Mouse (Mus musculus) midbrain, embryonic 16.5 days (tissue): ENCODE results near the gene Tuba1c. TPM values are rescaled to one million over a fixed set of nuclear protein-coding genes. Genes with fewer than 3 reads are reported as not detected.
A peak's percentile ranks its signal among the peaks of the same experiment; 100 is the strongest.

Experiments used
- ATAC-seq: fragments of 200-750 bp; cut with Nextera tagmentation; 2 replicates; pipeline ENCODE4 v1.8.0; 2017; ENCODE audit warnings: moderate TSS enrichment
- H3K27ac ChIP-seq: fragments of 300-500 bp; sonication (generic); 2 replicates; pipeline ENCODE4 v1.5.1; 2014; ENCODE audit warnings: mild to moderate bottlenecking, low read length, mixed read lengths
- H3K27me3 ChIP-seq: fragments of 300-500 bp; sonication (generic); 2 replicates; pipeline ENCODE4 v1.6.1; 2014; ENCODE audit warnings: low read depth, low read length, mixed read lengths; ENCODE audit not compliant: control insufficient read depth, insufficient read depth
- H3K36me3 ChIP-seq: fragments of 300-500 bp; sonication (generic); 2 replicates; pipeline ENCODE4 v1.6.1; 2014; ENCODE audit warnings: mild to moderate bottlenecking, low read length, moderate library complexity, mixed read lengths; ENCODE audit not compliant: control insufficient read depth, insufficient read depth
- H3K4me1 ChIP-seq: fragments of 300-500 bp; sonication (generic); 2 replicates; pipeline ENCODE4 v1.6.1; 2014; ENCODE audit warnings: mild to moderate bottlenecking, low read length, mixed read lengths; ENCODE audit not compliant: control insufficient read depth, insufficient read depth
- H3K4me2 ChIP-seq: fragments of 300-500 bp; sonication (generic); 2 replicates; pipeline ENCODE4 v1.6.1; 2014; ENCODE audit warnings: mild to moderate bottlenecking, low read length, mixed read lengths
- H3K4me3 ChIP-seq: fragments of 300-500 bp; sonication (generic); 2 replicates; pipeline ENCODE4 v1.5.1; 2014; ENCODE audit warnings: low read depth, mild to moderate bottlenecking, low read length, moderate library complexity, mixed read lengths
- H3K9ac ChIP-seq: fragments of 300-500 bp; sonication (generic); 2 replicates; pipeline ENCODE4 v1.6.1; 2014; ENCODE audit warnings: low read depth, low read length, mixed read lengths
- H3K9me3 ChIP-seq: fragments of 300-500 bp; sonication (generic); replicated peaks from 2 replicates; pipeline ENCODE4 v1.6.1; 2014; ENCODE audit warnings: mild to moderate bottlenecking, low read length, mixed read lengths; ENCODE audit not compliant: control insufficient read depth, poor library complexity, severe bottlenecking
- WGBS: fragments of 180-500 bp; shearing (Covaris S2); extraction: QIAGEN DNeasy Blood & Tissue Kit; methylation state at CpG from one replicate; pipeline ENCODE4 v1.1.7; 2014; 5-methylcytosine and 5-hydroxymethylcytosine counted together
- polyA plus RNA-seq: library from polyadenylated mRNA; unstranded; fragments of >200 nt; fragmentation: Nextera tagmentation; extraction: Ambion mirVana; gene quantifications from 2 replicates; pipeline ENCODE4 v1.2.1, GENCODE M21; 2015

Gene Tuba1c
- polyA plus RNA-seq, 1 experiment from 2014 or later = 11.6 TPM

DNA sequence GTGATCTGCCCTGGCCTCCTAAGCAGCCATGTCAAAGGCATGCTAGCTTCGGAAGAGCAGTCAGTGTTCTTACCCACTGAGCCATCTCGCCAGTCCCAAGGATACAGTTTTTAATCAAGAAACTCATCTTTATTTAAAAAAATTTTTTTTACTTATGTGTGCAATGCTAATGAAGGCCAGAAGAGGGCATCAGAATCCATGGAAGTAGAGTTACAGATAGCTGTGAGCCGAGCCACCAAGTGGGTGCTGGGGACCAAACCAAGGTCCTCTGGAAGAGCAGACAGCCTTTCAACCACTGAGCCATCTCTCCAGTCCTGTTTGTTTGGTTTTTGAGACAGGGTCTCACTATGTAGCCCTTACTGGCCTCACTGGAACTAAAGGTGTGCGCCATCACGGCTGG, 26.1 kb upstream of the Tuba1c start:
- peaks cover 13% of the 10 kb centered on the region for H3K4me1 ChIP-seq
- ATAC-seq = no peak
- no peaks in the 10 kb centered on the region; the same call in 1 of the 2 replicates for H3K27me3 ChIP-seq
- no peaks in the 10 kb centered on the region for H3K36me3 ChIP-seq
- 90% methylated on average over 5 of the region's 5 CpGs for WGBS
- no peak overlapping the region for H3K9ac ChIP-seq
- no peaks in the 10 kb centered on the region for H3K9me3 ChIP-seq
- H3K27ac ChIP-seq = no peak overlapping the region
- no peak overlapping the region for H3K4me2 ChIP-seq
- H3K4me3 ChIP-seq = no peak overlapping the region

DNA sequence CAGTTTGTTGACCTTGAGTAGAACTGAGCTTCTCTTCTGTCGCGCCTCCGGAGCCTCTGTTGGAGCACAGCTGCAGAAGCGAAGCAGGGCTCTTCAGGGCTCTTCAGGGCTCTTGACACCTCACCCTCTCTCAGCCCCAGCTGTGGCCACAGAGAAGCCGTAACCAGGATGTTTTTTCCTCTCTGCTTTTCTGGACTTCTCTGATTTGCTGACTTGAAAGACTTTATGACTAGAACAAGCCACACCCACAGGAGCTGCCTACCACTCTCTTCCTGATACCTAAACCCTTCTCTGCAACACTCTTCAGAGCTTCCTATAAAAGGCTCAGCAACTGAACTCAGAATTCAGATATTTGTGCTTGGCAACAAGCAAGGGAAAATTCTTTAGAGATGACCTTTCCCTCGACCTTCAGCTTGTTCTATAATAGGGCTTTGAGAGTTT, 20.9 kb upstream of the Tuba1c start:
- no peaks in the 10 kb centered on the region for H3K9me3 ChIP-seq
- H3K27ac ChIP-seq = no peak overlapping the region
- no peaks in the 10 kb centered on the region for H3K36me3 ChIP-seq
- no peak for ATAC-seq
- H3K4me3 ChIP-seq = no peak overlapping the region
- 64% methylated on average over 6 of the region's 6 CpGs for WGBS
- no peak overlapping the region for H3K4me2 ChIP-seq
- no peaks in the 10 kb centered on the region for H3K4me1 ChIP-seq
- no peaks in the 10 kb centered on the region for H3K27me3 ChIP-seq
- H3K9ac ChIP-seq = no peak overlapping the region

DNA sequence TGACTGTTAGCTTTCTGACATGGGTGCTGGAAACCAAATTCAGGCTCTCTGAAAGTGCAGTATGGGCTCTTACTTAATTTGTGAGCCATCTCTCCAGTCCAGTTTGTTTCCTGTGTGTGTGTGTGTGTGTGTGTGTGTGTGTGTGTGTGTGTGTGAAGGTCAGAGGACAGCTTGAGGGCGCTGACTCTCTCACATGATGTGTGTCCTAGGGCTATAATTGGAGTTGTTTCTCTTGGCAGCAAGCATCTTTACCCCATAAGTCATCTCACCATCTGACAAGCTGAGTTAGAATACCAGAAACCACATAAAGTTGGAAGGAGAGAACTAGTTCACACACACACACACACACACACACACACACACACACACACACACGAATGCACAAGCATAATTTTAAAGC, 18.8 kb upstream of the Tuba1c start:
- Histone ChIP-seq H3K27me3 (no peaks in the 10 kb centered on the region), H3K4me1 (no peaks in the 10 kb centered on the region), H3K27ac (no peak overlapping the region), H3K9me3 (no peaks in the 10 kb centered on the region), H3K36me3 (no peaks in the 10 kb centered on the region), H3K4me3 (no peak overlapping the region), H3K9ac (no peak overlapping the region), H3K4me2 (no peak overlapping the region)
- 85% methylated on average over 2 of the region's 2 CpGs for WGBS
- no peak for ATAC-seq

DNA sequence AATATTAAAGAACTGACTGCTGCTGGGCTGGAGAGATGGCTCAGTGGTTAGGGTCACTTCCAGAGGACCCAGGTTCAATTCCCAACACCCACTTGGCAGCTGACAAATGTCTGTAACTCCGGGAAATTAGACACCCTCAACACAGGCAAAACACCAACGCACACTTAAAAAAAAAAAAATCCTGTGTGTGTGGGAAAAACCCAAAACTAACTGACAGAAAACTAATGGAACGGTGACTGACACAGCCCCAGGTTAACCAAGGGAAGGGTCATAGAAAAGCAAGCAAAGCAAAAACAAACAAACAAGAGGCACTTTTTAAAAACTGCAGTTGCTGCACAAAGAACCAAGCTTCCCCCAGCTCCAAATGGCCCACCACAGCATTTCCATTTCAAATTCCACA, 17.7 kb upstream of the Tuba1c start:
- ATAC-seq = no peak

DNA sequence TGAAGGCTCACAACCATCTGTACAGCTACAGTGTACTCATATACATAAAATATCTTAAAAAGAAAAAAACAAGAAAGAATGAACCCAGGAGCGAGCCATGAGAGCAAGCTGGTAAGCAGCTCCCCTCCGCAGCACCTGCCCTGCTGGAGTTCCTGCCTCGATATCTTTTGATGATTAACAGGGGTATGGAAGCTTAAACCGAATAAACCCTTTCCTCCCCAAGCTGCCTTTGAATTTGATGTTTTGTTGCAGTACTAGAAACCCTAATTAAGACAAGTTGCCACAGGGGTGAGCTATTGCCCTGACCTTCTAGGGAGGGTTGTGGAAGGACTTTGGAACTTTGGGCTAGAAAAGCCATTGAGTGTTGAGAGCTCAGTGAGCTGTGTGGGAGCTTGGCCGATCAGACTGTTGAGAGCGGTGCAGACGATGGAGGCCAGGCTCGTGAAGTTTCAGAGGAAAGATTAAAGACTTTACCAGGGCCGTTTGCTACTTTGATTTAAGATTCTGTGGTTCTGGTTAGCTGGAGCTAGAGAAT, 15.1 kb upstream of the Tuba1c start:
- WGBS = 67% methylated on average over 9 of the region's 9 CpGs
- H3K4me1 ChIP-seq = peaks cover 5% of the 10 kb centered on the region; the same call in 1 of the 2 replicates

More for the DNA sequence above, 17.7 kb upstream of the Tuba1c start:
- 88% methylated on average over 3 of the region's 3 CpGs for WGBS
- Histone ChIP-seq H3K27ac (no peak overlapping the region), H3K27me3 (no peaks in the 10 kb centered on the region), H3K9me3 (no peaks in the 10 kb centered on the region), H3K4me1 (no peaks in the 10 kb centered on the region), H3K36me3 (no peaks in the 10 kb centered on the region), H3K4me2 (no peak overlapping the region), H3K9ac (no peak overlapping the region), H3K4me3 (no peak overlapping the region)

DNA sequence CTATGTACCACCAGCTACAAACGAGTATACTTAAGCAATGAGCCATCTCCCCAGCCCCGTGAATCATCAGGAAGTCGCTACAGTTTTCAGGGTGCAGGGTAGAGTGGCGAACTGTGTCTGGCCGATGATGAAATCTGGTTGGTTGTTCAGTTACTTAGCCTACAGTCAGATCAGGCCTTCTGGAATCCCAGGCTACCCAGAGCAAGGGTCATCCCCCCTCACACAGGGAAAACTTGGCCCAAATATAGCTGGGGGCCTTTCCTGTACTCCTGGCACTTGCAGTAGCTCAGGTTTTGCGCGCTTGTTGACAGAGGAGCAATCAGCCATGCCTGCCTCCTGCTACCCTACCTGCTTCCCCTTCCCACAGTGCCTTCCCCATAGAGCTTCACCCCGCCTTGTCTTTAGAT, 12.3 kb upstream of the Tuba1c start:
- Histone ChIP-seq H3K4me1 (peaks cover 5% of the 10 kb centered on the region; the same call in 1 of the 2 replicates), H3K9ac (no peak overlapping the region), H3K9me3 (no peaks in the 10 kb centered on the region), H3K4me3 (no peak overlapping the region), H3K27ac (peak overlapping the region; percentile 28), H3K36me3 (no peaks in the 10 kb centered on the region), H3K4me2 (no peak overlapping the region), H3K27me3 (no peaks in the 10 kb centered on the region)
- ATAC-seq = no peak
- 86% methylated on average over 8 of the region's 8 CpGs for WGBS

More for the DNA sequence above, 15.1 kb upstream of the Tuba1c start:
- Histone ChIP-seq H3K4me3 (no peak overlapping the region), H3K4me2 (no peak overlapping the region), H3K9ac (no peak overlapping the region), H3K9me3 (no peaks in the 10 kb centered on the region), H3K27me3 (no peaks in the 10 kb centered on the region), H3K36me3 (no peaks in the 10 kb centered on the region), H3K27ac (no peak overlapping the region)
- no peak for ATAC-seq

DNA sequence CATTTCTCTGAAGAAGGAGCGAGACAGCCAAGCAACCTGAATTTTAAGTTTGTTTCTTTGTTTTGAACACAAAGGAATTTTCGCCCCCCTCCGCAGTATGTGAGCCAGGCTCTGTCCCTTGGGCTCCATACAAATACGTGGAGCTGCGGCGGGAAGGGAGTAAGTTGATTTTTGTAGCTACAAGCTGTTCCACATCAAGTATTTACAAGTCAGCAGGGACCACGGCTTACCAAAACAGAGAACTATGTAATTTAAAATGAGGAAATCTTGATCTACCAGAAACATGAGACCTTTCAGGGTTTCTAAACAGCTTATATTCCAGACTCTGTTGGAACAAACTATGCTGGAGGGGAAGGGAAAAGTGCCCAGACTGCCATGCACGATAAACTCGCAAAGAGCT, 11.7 kb upstream of the Tuba1c start:
- Histone ChIP-seq H3K27ac (peak overlapping the region; percentile 28), H3K4me2 (no peak overlapping the region)

DNA sequence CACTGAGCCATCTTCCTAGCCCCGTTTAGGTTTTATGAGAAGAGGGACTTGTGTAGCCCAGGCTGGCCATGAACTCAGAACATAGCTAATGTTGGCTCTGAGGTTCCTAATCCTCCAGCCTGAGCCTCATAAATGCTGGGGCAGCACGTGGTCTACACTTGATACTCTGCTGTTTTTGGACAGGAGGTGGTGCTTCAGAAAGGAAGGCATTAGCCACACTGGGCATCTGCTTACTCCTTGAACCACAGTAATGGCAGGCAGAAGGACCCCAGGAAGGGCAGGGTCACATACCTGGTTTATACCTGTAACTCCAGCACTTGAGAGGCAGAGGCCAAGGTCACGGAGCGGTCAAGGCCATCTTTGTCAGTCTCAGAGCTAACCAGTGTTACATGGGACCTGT, 11.1 kb upstream of the Tuba1c start:
- ATAC-seq = no peak
- Histone ChIP-seq H3K36me3 (no peaks in the 10 kb centered on the region), H3K9ac (0 out of 2 replicates have a peak overlapping the region, but pooled peaks have one; percentile 16), H3K4me3 (no peak overlapping the region), H3K27ac (no peak overlapping the region), H3K9me3 (no peaks in the 10 kb centered on the region), H3K4me1 (peaks cover 5% of the 10 kb centered on the region; the same call in 1 of the 2 replicates), H3K27me3 (no peaks in the 10 kb centered on the region), H3K4me2 (no peak overlapping the region)
- WGBS = 88% methylated on average over 4 of the region's 4 CpGs

More for the DNA sequence above, 11.7 kb upstream of the Tuba1c start:
- Histone ChIP-seq H3K27me3 (no peaks in the 10 kb centered on the region), H3K36me3 (no peaks in the 10 kb centered on the region), H3K9me3 (no peaks in the 10 kb centered on the region), H3K9ac (no peak overlapping the region), H3K4me1 (peaks cover 5% of the 10 kb centered on the region; the same call in 1 of the 2 replicates), H3K4me3 (no peak overlapping the region)
- ATAC-seq = no peak
- WGBS = 40% methylated on average over 9 of the region's 9 CpGs

DNA sequence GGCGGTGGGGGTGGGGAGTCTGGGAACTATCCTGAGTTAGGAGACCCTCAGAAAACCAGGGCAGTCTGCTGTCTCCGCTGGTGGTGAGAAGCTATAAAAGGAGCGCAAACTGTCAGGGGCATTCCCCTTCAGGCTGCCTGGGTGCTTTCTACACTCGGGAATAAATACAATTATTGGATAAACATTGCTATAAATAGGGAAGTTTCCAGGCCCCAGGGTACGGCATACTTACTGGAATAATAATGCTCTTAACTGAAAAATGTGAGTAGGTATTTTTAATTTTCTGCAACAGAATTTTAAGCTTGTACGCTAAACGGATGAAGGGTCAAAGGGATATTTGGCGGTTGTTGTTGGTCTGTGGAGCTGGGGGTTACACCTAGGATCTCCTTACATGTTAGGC, 10.3 kb upstream of the Tuba1c start:
- Histone ChIP-seq H3K9ac (no peak overlapping the region), H3K27me3 (no peaks in the 10 kb centered on the region), H3K9me3 (no peaks in the 10 kb centered on the region), H3K27ac (no peak overlapping the region), H3K4me2 (no peak overlapping the region), H3K4me3 (no peak overlapping the region), H3K4me1 (peaks cover 5% of the 10 kb centered on the region; the same call in 1 of the 2 replicates), H3K36me3 (no peaks in the 10 kb centered on the region)
- ATAC-seq = no peak
- WGBS = 59% methylated on average over 8 of the region's 8 CpGs
